Mouse (Mus musculus): ENCODE data around the gene Agbl2.

- TF ChIP-seq CTCF (IDR thresholded peaks at IDR 0.05; ENCODE audit: low read depth) = no peak
- TF ChIP-seq EP300 (IDR thresholded peaks at IDR 0.05; ENCODE audit: low read depth) = no peak
These were observed 26.0 kb downstream of the Agbl2 start for GRCm38 (mm10) chr2:90808241-90809126.
